Mouse (Mus musculus): ENCODE results near the gene Slc9b1.
A peak's percentile ranks its signal among the peaks of the same experiment; 100 is the strongest.

The Slc9b1 gene

GRCm38 (mm10) chr3:135438531-135438912, 90.7 kb downstream of the Slc9b1 start:
- DNase-seq (ENCODE audit: low spot score), result peak; percentile 87

GRCm38 (mm10) chr3:135438913-135439531, 91.2 kb downstream of the Slc9b1 start:
- DNase-seq (ENCODE audit: low spot score), result peak; percentile 80

- DNase-seq (ENCODE audit: low spot score), result no peak
Observed at GRCm38 (mm10) chr3:135439651-135440050, 91.8 kb downstream of the Slc9b1 start.

- peak; percentile 34 for DNase-seq (ENCODE audit: low spot score)
Observed at GRCm38 (mm10) chr3:135440221-135440620, 92.4 kb downstream of the Slc9b1 start.

GRCm38 (mm10) chr3:135440621-135441020, 92.8 kb downstream of the Slc9b1 start:
- DNase-seq (ENCODE audit: low spot score), result no peak

GRCm38 (mm10) chr3:135444930-135445329, 97.1 kb downstream of the Slc9b1 start:
- no peak for DNase-seq (ENCODE audit: low spot score)
